Mouse (Mus musculus): ENCODE data around the gene Cbx5. TPM values are rescaled to one million over a fixed set of nuclear protein-coding genes. Genes with fewer than 3 reads are reported as not detected.
A peak's percentile ranks its signal among the peaks of the same experiment; 100 is the strongest.
"Not testable (repeated sequence)": the region's sequence is repeated elsewhere in the genome, so short reads cannot be mapped to it uniquely, and the experiment has no call there.

The Cbx5 gene
- polyA plus RNA-seq, 1 experiment from 2014 or later = 26.8 TPM

GRCm38 (mm10) chr15:103256210-103256986 is 16.8 kb upstream of the Cbx5 start:
- no peak overlapping the region for H3K27ac ChIP-seq (replicated peaks)
- no peaks in the 10 kb centered on the region for H3K27me3 ChIP-seq (ENCODE audit: control insufficient read depth, insufficient read depth, low read length)
- H3K36me3 ChIP-seq (ENCODE audit: control insufficient read depth, insufficient read depth, low read length) = no peaks in the 10 kb centered on the region
- DNase-seq (ENCODE audit: low spot score) = no peak
- ATAC-seq (ENCODE audit: low FRiP score, low TSS enrichment) = no peak
- no peak for TF ChIP-seq CTCF (IDR thresholded peaks at IDR 0.05; ENCODE audit: low read depth)
- TF ChIP-seq EP300 (optimal IDR thresholded peaks at IDR 0.05) = no peak
- no peaks in the 10 kb centered on the region for H3K9me3 ChIP-seq (ENCODE audit: control insufficient read depth, low read length)
- H3K9ac ChIP-seq (ENCODE audit: low read length) = no peak overlapping the region
- H3K4me1 ChIP-seq (replicated peaks; ENCODE audit: control insufficient read depth, insufficient read depth) = peaks cover 6% of the 10 kb centered on the region; the same call in 1 of the 2 replicates
- H3K4me3 ChIP-seq (ENCODE audit: low read depth, low read length) = no peak overlapping the region
- WGBS = 85% methylated on average over 6 of the region's 6 CpGs
- H3K4me2 ChIP-seq (replicated peaks; ENCODE audit: low read depth) = no peak overlapping the region

DNA sequence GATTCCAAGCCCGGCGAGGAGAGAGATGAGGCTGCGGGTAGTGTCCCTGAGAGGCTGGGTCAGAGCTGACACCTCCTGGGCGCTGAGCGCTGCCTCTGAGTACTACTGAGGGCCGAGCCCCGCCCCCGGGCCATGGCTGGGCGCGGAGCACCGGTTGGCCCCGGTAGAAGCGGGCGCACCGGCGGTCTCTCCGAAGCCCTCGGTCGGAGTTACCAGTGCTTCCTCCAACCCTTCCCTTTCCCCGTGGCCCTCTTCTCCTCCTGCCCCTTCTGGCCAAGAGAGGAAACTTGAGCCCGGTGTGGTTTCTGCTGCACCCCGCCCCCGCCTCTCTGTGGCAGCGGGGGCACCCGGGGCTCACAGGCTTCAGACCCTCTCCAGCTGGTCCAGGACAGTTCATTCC is 15.6 kb upstream of the Cbx5 start:
- Histone ChIP-seq H3K9me3 (ENCODE audit: control insufficient read depth, low read length) (no peaks in the 10 kb centered on the region), H3K4me2 (replicated peaks; ENCODE audit: low read depth) (peak overlapping the region; percentile 85), H3K27me3 (ENCODE audit: control insufficient read depth, insufficient read depth, low read length) (no peaks in the 10 kb centered on the region), H3K4me3 (ENCODE audit: low read depth, low read length) (peak overlapping the region; percentile 42), H3K36me3 (ENCODE audit: control insufficient read depth, insufficient read depth, low read length) (no peaks in the 10 kb centered on the region), H3K4me1 (replicated peaks; ENCODE audit: control insufficient read depth, insufficient read depth) (peaks cover 6% of the 10 kb centered on the region; the same call in 1 of the 2 replicates), H3K9ac (ENCODE audit: low read length) (peak overlapping the region; percentile 65), H3K27ac (replicated peaks) (no peak overlapping the region)
- TF ChIP-seq EP300 (optimal IDR thresholded peaks at IDR 0.05) (no peak), CTCF (IDR thresholded peaks at IDR 0.05; ENCODE audit: low read depth) (peak; percentile 49)
- peak; percentile 63 for DNase-seq (ENCODE audit: low spot score)
- ATAC-seq (ENCODE audit: low FRiP score, low TSS enrichment) = peak; percentile 24; the same call in 1 of the 2 replicates
- WGBS = 0% methylated on average over 25 of the region's 25 CpGs

GRCm38 (mm10) chr15:103253352-103253751 is 13.7 kb upstream of the Cbx5 start:
- H3K36me3 ChIP-seq (ENCODE audit: control insufficient read depth, insufficient read depth, low read length) = no peaks in the 10 kb centered on the region; the same call in 1 of the 2 replicates
- H3K9ac ChIP-seq (ENCODE audit: low read length) = no peak overlapping the region
- H3K4me1 ChIP-seq (replicated peaks; ENCODE audit: control insufficient read depth, insufficient read depth) = peaks cover 4% of the 10 kb centered on the region; the same call in 1 of the 2 replicates
- H3K9me3 ChIP-seq (ENCODE audit: control insufficient read depth, low read length) = no peaks in the 10 kb centered on the region
- H3K4me3 ChIP-seq (ENCODE audit: low read depth, low read length) = no peak overlapping the region
- WGBS = 96% methylated on average over 1 of the region's 1 CpGs
- DNase-seq (ENCODE audit: low spot score) (no peak), ATAC-seq (ENCODE audit: low FRiP score, low TSS enrichment) (no peak)
- TF ChIP-seq EP300 (optimal IDR thresholded peaks at IDR 0.05) (no peak), CTCF (IDR thresholded peaks at IDR 0.05; ENCODE audit: low read depth) (no peak)
- no peak overlapping the region for H3K27ac ChIP-seq (replicated peaks)
- no peak overlapping the region for H3K4me2 ChIP-seq (replicated peaks; ENCODE audit: low read depth)
- no peaks in the 10 kb centered on the region for H3K27me3 ChIP-seq (ENCODE audit: control insufficient read depth, insufficient read depth, low read length)

DNA sequence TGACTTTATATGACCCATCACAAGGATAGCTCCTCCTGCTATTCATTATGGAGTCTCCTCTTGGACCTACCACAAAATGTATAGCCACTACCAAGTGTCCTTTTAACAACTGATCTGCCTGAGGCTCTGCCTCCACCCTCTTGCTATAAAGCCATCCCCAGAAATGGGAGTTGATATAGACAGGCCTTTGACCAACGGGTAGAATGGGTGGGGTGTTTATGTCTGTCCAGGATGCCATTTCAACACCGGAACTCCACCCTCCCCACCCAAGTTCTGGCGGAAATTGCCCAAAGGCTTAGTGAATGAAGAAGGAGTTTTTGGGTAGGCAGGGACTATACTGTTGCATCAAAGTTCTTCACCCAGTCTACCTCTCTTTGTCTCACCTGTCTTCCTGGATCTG is 13.0 kb upstream of the Cbx5 start:
- peaks cover under 1% of the 10 kb centered on the region; the same call in 1 of the 2 replicates for H3K36me3 ChIP-seq (ENCODE audit: control insufficient read depth, insufficient read depth, low read length)
- peaks cover 4% of the 10 kb centered on the region; the same call in 1 of the 2 replicates for H3K4me1 ChIP-seq (replicated peaks; ENCODE audit: control insufficient read depth, insufficient read depth)
- no peaks in the 10 kb centered on the region for H3K9me3 ChIP-seq (ENCODE audit: control insufficient read depth, low read length)
- H3K27me3 ChIP-seq (ENCODE audit: control insufficient read depth, insufficient read depth, low read length) = no peaks in the 10 kb centered on the region
- 68% methylated on average over 3 of the region's 3 CpGs for WGBS
- TF ChIP-seq EP300 (optimal IDR thresholded peaks at IDR 0.05) = no peak
- no peak for TF ChIP-seq CTCF (IDR thresholded peaks at IDR 0.05; ENCODE audit: low read depth)
- no peak for DNase-seq (ENCODE audit: low spot score)
- H3K4me3 ChIP-seq (ENCODE audit: low read depth, low read length) = no peak overlapping the region
- H3K27ac ChIP-seq (replicated peaks) = no peak overlapping the region
- H3K4me2 ChIP-seq (replicated peaks; ENCODE audit: low read depth) = no peak overlapping the region
- no peak for ATAC-seq (ENCODE audit: low FRiP score, low TSS enrichment)
- H3K9ac ChIP-seq (ENCODE audit: low read length) = no peak overlapping the region

DNA sequence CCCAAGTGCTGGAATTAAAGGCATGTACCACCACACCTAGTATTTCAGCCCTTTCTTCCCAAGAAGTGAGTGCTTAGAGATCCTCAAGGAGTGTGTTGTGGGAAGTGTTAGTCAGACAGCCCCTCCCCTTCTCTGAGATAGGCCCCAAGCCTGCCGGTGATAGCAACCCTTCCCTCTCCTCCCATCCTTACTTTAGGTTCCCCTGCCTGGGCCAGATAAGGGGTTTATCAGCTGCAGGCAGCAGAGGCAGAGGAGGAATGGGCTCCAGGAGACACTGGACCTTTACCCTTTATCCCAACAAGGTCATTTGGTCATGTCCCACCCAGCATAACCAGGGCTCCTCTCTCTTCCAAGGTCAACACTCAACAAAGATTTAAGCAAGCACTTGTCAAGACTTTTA is 12.0 kb upstream of the Cbx5 start:
- Histone ChIP-seq H3K4me1 (replicated peaks; ENCODE audit: control insufficient read depth, insufficient read depth) (peaks cover 4% of the 10 kb centered on the region; the same call in 1 of the 2 replicates), H3K27ac (replicated peaks) (no peak overlapping the region), H3K4me2 (replicated peaks; ENCODE audit: low read depth) (no peak overlapping the region), H3K27me3 (ENCODE audit: control insufficient read depth, insufficient read depth, low read length) (no peaks in the 10 kb centered on the region), H3K9me3 (ENCODE audit: control insufficient read depth, low read length) (no peaks in the 10 kb centered on the region), H3K9ac (ENCODE audit: low read length) (no peak overlapping the region), H3K36me3 (ENCODE audit: control insufficient read depth, insufficient read depth, low read length) (peaks cover 11% of the 10 kb centered on the region; the same call in 1 of the 2 replicates), H3K4me3 (ENCODE audit: low read depth, low read length) (no peak overlapping the region)
- no peak for ATAC-seq (ENCODE audit: low FRiP score, low TSS enrichment)
- no peak for DNase-seq (ENCODE audit: low spot score)
- TF ChIP-seq EP300 (optimal IDR thresholded peaks at IDR 0.05) (no peak), CTCF (IDR thresholded peaks at IDR 0.05; ENCODE audit: low read depth) (no peak)
- 33% methylated on average over 1 of the region's 1 CpGs for WGBS

GRCm38 (mm10) chr15:103250195-103250740 is 10.7 kb upstream of the Cbx5 start:
- no peak overlapping the region for H3K4me3 ChIP-seq (ENCODE audit: low read depth, low read length)
- TF ChIP-seq EP300 (optimal IDR thresholded peaks at IDR 0.05) (no peak), CTCF (IDR thresholded peaks at IDR 0.05; ENCODE audit: low read depth) (peak; percentile 88)
- peak; percentile 21; the same call in 1 of the 2 replicates for ATAC-seq (ENCODE audit: low FRiP score, low TSS enrichment)
- WGBS = 33% methylated on average over 2 of the region's 2 CpGs
- H3K27ac ChIP-seq (replicated peaks) = no peak overlapping the region
- H3K9ac ChIP-seq (ENCODE audit: low read length) = no peak overlapping the region
- H3K9me3 ChIP-seq (ENCODE audit: control insufficient read depth, low read length) = no peaks in the 10 kb centered on the region
- DNase-seq (ENCODE audit: low spot score) = peak; percentile 80
- no peaks in the 10 kb centered on the region for H3K27me3 ChIP-seq (ENCODE audit: control insufficient read depth, insufficient read depth, low read length)
- peaks cover 16% of the 10 kb centered on the region; the same call in 1 of the 2 replicates for H3K36me3 ChIP-seq (ENCODE audit: control insufficient read depth, insufficient read depth, low read length)
- H3K4me1 ChIP-seq (replicated peaks; ENCODE audit: control insufficient read depth, insufficient read depth) = peaks cover 4% of the 10 kb centered on the region; the same call in 1 of the 2 replicates
- no peak overlapping the region for H3K4me2 ChIP-seq (replicated peaks; ENCODE audit: low read depth)

DNA sequence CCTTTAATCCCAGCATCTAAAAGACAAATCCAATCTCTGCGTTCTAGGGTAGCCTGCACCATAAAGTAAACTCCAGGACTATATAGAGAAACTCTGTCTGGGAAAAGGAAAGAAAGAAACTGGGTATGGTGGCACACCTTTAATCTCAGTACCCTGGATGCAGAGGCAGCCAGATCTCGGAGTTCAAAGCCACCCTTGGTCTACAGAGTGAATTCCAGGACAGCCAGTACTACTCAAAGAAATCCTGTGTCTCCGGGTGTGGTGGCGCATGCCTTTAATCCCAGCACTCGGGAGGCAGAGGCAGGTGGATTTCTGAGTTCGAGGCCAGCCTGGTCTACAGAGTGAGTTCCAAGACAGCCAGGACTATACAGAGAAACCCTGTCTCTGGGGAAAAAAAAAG is 9.9 kb upstream of the Cbx5 start:
- H3K4me1 ChIP-seq (replicated peaks; ENCODE audit: control insufficient read depth, insufficient read depth); H3K9me3 ChIP-seq (ENCODE audit: control insufficient read depth, low read length); H3K4me3 ChIP-seq (ENCODE audit: low read depth, low read length); DNase-seq (ENCODE audit: low spot score); H3K27ac ChIP-seq (replicated peaks); H3K27me3 ChIP-seq (ENCODE audit: control insufficient read depth, insufficient read depth, low read length); ATAC-seq (ENCODE audit: low FRiP score, low TSS enrichment); H3K9ac ChIP-seq (ENCODE audit: low read length); H3K4me2 ChIP-seq (replicated peaks; ENCODE audit: low read depth): not testable (repeated sequence)
- peaks cover 16% of the 10 kb centered on the region; the same call in 1 of the 2 replicates for H3K36me3 ChIP-seq (ENCODE audit: control insufficient read depth, insufficient read depth, low read length)
- WGBS = 79% methylated on average over 6 of the region's 6 CpGs

Measured in stomach, postnatal 0 days (tissue).